Mouse (Mus musculus): Measurements from ENCODE around the gene Irs2. TPM values are rescaled to one million over a fixed set of nuclear protein-coding genes. Genes with fewer than 3 reads are reported as not detected.

The Irs2 gene
- total RNA-seq, 2 experiments from 2014 or later = 80.4 to 85.0 TPM

- DNase-seq (ENCODE audit: low spot score in 2 of 2) = peak in 1 of 2 experiments; percentile 51
Observed at GRCm38 (mm10) chr8:10960277-10960819, 47.9 kb downstream of the Irs2 start.

DNA sequence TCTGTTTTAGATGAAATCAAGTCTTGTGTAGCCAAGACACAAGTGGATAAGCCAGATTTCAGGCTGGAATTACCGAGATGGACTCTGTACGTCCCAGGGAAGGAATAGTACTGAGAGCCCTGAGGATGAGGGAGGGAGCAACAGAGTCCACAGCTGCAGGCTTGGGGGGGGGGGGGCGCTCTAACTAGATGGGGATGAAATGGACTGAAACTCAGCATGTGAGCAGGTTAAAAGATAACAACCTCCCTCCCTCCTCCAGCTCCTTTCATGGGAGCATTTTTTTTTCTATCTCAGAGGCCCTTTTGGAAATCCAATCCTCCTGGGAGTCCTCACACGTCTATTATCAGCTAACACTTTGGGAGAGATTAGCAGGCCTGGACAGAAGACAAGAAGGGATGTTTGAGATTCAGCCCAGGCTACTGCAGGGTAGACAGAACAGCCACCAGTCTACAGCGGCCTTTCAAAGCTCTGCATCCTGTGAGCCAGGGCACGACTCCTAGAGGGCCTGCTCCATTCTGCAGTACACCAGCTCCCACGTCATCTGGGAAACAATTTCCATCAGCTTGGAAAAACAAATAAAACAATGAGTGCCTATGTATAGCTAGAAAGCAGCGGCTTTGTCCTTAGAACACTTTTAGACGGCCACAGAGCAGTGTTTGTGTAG, 50.8 kb downstream of the Irs2 start:
- no peak for DNase-seq (ENCODE audit: low spot score in 2 of 2)

DNA sequence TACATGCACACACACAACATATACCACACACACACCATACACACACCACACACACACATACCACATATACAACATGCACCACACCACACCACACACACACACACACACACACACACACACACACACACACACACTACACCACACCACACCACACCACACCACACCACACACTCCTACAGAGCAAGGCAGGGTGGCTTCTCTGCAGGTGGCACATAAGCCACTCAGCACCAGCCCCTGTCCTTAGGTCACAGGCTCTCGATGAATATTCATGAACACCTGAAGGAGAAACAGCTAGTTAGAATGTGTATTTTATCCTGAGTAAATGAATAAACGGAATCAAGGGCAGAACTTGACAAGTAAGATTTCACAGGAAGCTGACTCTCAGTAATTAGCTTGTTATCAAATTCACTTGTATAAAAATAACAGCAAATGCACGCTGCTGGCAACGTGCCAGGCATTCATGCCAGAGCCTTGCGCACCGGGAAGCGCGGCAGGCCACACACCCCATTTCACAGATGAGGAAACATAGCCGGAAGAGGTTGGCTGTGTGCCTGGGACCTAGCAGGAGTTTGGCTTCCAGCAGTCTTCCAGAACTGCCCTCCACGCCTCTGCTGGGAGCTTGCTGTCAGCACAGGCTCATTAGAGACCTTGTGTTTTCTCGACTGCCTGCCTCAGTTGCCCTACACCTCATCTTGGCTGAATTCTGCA, 54.8 kb downstream of the Irs2 start:
- DNase-seq (ENCODE audit: low spot score in 2 of 2) = peak; percentile 32 to 70

DNA sequence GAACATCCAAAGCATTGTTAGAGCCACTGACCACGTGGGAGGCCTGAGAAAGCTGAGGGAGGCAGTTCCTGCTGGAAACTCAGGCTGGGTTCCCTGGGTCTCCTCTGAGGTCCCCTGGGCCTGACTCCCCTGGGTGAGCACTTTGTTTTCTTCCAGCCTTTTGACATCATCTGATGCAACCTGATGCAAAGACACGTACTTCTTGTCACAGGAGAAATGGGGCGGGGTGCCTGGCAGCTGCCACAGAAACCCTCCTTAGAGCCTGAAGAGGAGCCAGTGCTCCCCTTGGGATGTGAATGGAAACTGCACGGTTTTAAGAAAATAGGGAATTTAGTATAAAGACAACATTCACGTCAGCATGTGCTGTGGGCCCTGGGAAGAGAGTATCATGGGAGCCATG, 55.6 kb downstream of the Irs2 start:
- no peak for DNase-seq (ENCODE audit: low spot score in 2 of 2)

DNA sequence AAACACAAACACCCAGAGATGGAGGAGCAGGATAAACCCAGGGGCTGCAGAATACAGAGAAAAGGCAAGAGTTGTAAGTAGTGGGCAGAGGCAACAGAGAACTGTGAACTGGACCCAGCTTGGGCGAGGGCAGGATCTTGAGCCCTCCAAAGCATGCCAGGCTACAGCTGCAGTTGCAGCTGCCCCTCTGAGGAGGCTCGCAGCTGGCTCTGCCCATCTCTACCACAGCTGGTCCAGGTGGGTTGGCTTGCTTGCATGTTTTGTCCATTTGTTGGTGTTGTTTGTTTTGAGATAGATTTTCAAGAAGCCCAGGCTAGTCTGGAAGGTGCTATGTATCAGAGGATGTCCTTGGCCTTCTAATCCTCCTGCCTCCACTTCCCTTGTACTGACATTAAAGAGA, 56.0 kb downstream of the Irs2 start:
- no peak for DNase-seq (ENCODE audit: low spot score in 2 of 2)

DNA sequence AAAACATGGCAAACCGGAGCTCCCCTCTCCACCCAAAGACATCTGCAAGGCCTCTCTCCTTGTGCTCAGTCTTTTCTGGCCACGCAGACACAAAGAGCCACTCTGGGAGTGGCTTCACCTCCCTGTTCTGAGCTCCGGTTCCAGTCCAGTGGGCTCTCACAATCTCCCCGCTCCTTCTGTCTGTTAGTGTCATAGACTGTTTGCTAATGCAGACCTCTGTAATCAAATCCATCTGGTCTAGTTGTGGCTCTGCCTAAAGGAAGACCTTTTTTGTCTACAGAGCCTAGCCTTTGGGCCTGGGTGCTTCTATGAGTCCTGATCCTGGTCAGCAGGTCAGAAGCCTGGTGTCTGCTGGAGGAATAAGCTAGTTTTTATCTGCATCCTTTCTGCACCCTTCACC, 56.7 kb downstream of the Irs2 start:
- DNase-seq (ENCODE audit: low spot score in 2 of 2) = no peak

- DNase-seq (ENCODE audit: low spot score in 2 of 2) = peak in 1 of 2 experiments; percentile 62
Observed at GRCm38 (mm10) chr8:10945939-10946740, 62.1 kb downstream of the Irs2 start.

DNA sequence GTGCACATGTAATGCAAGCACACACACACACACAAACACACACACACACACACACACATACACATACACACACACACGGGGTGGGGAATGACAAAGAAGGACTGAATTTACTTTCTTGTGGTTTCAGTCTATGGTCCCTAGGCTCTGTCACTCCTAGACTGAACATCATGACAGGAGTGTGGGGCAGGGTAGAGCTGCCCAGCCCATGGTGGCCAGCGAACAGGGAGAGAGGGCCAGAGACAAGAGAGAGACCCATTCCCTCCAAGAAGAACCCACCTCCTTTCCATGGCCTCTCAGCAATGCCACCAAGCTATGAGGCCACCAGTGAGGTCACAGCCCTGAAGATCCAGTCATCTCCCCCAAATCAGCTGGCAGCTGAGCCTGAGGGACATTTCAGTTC, 62.8 kb downstream of the Irs2 start:
- no peak for DNase-seq (ENCODE audit: low spot score in 2 of 2)

- no peak for DNase-seq (ENCODE audit: low spot score in 2 of 2)
Observed at GRCm38 (mm10) chr8:10943314-10944060, 64.8 kb downstream of the Irs2 start.

GRCm38 (mm10) chr8:10939883-10940282, 68.4 kb downstream of the Irs2 start:
- no peak for DNase-seq (ENCODE audit: low spot score in 2 of 2)

GRCm38 (mm10) chr8:10939210-10939782, 69.0 kb downstream of the Irs2 start:
- DNase-seq (ENCODE audit: low spot score in 2 of 2) = no peak

DNA sequence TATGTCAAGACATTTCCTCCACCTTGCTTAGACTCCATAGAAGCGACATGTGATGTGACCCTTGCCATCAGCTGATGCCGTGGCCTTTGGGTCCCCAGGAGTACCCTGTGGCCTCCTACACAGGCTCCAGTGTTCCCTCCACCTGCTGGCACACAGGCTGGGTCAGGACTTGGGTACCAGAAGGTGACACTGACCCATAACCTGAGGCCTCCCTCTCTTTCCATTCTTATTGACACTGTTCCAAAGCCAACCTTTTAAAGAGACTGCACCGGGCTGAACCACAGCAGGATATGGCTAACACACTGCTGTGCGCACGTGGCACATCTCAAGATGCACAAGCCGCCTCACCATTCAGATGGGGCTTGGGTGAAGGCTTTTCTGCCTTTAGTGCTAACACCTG, 70.0 kb downstream of the Irs2 start:
- no peak for DNase-seq (ENCODE audit: low spot score in 2 of 2)

GRCm38 (mm10) chr8:10936646-10937045, 71.6 kb downstream of the Irs2 start:
- DNase-seq (ENCODE audit: low spot score in 2 of 2) = no peak

GRCm38 (mm10) chr8:10935231-10935630, 73.0 kb downstream of the Irs2 start:
- DNase-seq (ENCODE audit: low spot score in 2 of 2) = no peak
